Mouse (Mus musculus): ENCODE data around the gene Atad2b. TPM values are rescaled to one million over a fixed set of nuclear protein-coding genes. Genes with fewer than 3 reads are reported as not detected.

Atad2b gene
- polyA plus RNA-seq (2017; shearing (Covaris generic)) = 8.5 TPM

DNA sequence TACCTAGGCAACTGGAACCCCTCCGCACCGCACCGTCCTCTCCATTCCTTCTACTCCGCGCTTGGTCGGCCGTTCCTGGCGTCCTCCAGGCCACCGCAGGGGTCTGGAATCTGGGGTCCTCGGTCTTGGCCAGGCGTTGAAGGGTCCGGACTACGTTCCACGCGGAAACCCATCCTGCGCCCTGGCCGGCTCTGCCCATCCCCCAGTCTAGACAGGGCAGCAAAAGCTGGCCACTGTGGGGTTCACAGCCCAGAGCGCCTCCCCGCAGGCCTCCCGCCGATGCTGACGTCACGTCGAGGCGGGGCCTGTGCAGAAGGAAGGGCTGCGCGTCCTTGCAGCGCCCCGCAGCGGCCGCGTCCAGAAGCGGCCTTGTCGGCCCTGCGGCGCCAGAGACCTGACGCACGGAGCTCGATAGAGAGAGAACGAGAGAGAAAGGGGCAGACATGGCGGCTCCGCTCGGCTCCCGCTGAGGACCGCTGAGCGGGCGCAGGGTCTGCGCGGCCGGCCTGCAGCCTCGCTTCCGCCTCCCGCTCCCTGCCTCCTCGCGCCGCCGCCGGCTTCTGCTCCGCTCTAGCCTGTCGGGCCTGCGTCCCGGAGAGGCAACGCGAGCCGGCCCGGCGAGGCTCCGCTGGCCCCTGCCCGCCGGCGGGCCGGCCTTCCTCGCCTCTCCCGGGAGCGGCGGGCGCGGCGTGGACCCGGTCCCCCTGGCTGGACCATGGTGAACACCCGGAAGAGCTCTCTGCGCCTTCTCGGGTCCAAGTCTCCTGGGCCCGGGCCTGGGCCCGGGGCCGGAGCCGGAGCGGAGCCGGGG, at the start of gene Atad2b:
Gene Atad2b (plus strand): TSS at position 360 of the 811 bp plus-strand sequence.

DNA sequence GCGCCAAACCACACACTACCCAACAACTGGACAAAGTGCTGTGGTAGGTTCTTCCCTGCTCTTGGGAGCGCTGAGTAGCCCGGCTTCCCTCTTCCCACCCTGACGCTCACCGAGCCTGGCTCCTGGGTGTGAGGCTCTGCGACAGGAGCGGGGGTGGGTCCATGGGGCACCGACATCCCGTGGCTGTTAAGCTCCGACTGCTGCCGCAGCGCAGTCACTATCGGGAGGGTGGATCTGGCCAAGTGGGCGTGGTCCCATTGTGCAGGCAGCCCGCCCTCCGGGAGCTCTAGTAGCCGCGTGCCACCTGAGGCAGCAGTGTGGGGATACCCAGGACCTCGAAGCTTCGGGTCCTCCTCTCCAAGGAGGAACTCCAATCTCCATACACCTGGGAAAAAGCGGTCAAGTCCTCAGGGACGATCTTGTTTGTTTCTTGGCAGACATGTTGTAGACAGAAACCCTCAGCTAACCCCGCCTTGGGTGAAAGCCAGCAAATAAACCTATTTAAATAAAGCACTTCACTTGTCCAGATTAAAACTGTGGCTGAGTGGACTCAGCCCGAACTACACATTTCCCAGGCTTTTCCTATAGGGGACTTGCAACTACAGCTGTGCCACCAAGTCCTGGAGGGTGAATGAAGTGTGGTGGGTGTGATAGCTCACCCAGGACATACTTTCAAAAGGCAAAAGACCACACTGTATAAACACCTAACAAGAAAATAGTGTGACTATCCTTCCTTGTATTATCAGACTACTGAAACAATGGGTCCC, 42.8 kb upstream of the Atad2b start, which contains the start of gene Mfsd2b:
Gene Mfsd2b (minus strand): TSS at position 199 of the 767 bp plus-strand sequence.

DNA sequence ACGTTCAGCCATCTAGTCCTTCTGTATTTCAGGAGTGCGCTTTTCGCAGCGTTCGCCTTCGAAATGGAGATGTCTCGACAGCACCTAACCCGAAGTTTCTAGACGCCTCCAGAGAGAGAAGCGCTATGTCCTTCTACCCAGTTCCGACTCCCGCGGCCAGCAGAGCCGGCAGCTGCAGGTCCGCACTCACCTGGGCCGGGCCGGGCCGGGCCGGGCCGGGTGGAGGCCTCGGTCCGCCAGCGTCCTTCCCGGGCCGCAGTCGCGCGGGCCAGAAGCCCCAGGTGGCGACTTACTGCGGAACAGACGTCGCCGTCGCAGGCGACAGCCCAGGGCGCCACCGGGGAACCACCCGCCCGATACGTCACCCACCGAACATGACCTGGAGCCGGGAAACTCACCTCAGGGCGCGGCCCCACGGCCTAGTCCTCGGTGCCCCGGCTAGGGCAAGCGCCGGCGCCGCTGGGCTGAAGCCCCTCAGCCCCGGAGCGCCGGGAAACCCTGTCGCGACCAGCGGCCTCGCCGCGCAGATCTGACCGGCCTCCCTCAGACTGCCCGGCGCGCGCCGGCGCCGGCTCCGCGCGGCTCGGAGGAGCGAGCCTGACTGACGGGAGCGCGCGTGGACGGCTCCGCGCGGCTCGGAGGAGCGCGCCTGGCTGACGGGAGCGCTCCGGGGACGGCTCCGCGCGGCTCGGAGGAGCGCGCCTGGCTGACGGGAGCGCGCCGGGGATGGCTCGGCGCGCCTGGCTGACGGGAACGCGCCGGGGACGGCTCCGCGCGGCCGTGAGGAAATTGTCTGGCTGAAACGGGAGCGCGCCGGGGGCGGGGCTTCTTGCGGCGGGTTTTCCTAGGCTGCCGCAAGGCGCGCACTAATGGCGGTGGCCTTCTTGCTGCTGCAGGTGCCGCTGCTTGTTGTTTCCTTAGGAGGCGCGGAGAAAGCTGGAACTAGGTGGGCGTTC, 9.9 kb upstream of the Atad2b start, which contains the start of gene Ubxn2a:
Gene Ubxn2a (minus strand): TSS at position 755 of the 956 bp plus-strand sequence.

Other genes with a start within 250 kb of the Atad2b start
- gene Fam228a, start 178.9 kb upstream of the Atad2b start, polyA plus RNA-seq (2017; shearing (Covaris generic)) = 0.20 TPM
- gene Pfn4, start 148.3 kb upstream of the Atad2b start, polyA plus RNA-seq (2017; shearing (Covaris generic)) = not detected
- gene Fam228b, start 148.1 kb upstream of the Atad2b start, polyA plus RNA-seq (2017; shearing (Covaris generic)) = not detected
- 415 TPM for gene Sf3b6, start 99.8 kb upstream of the Atad2b start, polyA plus RNA-seq (2017; shearing (Covaris generic))
- gene Fkbp1b, start 75.8 kb upstream of the Atad2b start, polyA plus RNA-seq (2017; shearing (Covaris generic)) = not detected
- gene Wdcp, start 74.0 kb upstream of the Atad2b start, polyA plus RNA-seq (2017; shearing (Covaris generic)) = 11.0 TPM
- 0.55 TPM for gene Mfsd2b, start 43.0 kb upstream of the Atad2b start, polyA plus RNA-seq (2017; shearing (Covaris generic))
- gene Ubxn2a, start 9.6 kb upstream of the Atad2b start, polyA plus RNA-seq (2017; shearing (Covaris generic)) = 14.6 TPM

Measured in activated CD4-positive, CD25-positive, alpha-beta regulatory T cell, adult 9 weeks (primary cell).